Mouse (Mus musculus) lung, embryonic 15.5 days (tissue): Measurements from ENCODE around the gene Vamp5. TPM values are rescaled to one million over a fixed set of nuclear protein-coding genes. Genes with fewer than 3 reads are reported as not detected.
A peak's percentile ranks its signal among the peaks of the same experiment; 100 is the strongest.

Source experiments
- ATAC-seq: fragments of 200-750 bp; cut with Nextera tagmentation; 2 replicates; pipeline ENCODE4 v1.8.0; 2017; ENCODE audit warnings: moderate number of reproducible peaks, borderline replicate concordance; ENCODE audit not compliant: low FRiP score, low TSS enrichment; ENCODE audit errors: extremely low read depth
- H3K27ac ChIP-seq: fragments of 300-500 bp; sonication (generic); 2 replicates; pipeline ENCODE4 v1.5.1; 2015; ENCODE audit warnings: moderate library complexity, mild to moderate bottlenecking, inconsistent platforms
- H3K27me3 ChIP-seq: fragments of 300-500 bp; sonication (generic); 2 replicates; pipeline ENCODE4 v1.6.1; 2015; ENCODE audit warnings: inconsistent platforms
- H3K36me3 ChIP-seq: fragments of 300-500 bp; sonication (generic); 2 replicates; pipeline ENCODE4 v1.6.1; 2015; ENCODE audit warnings: inconsistent platforms
- H3K4me1 ChIP-seq: fragments of 300-500 bp; sonication (generic); 2 replicates; pipeline ENCODE4 v1.6.1; 2015; ENCODE audit warnings: inconsistent platforms
- H3K4me2 ChIP-seq: fragments of 300-500 bp; sonication (generic); 2 replicates; pipeline ENCODE4 v1.6.1; 2015; ENCODE audit warnings: inconsistent platforms, mild to moderate bottlenecking, moderate library complexity
- H3K4me3 ChIP-seq: fragments of 300-500 bp; sonication (generic); 2 replicates; pipeline ENCODE4 v1.5.1; 2015; ENCODE audit warnings: mild to moderate bottlenecking, inconsistent platforms
- H3K9ac ChIP-seq: fragments of 300-500 bp; sonication (generic); 2 replicates; pipeline ENCODE4 v1.6.1; 2015; ENCODE audit warnings: inconsistent platforms
- H3K9me3 ChIP-seq: fragments of 300-500 bp; sonication (generic); 2 replicates; pipeline ENCODE4 v1.6.1; 2016; ENCODE audit warnings: inconsistent platforms
- WGBS: fragments of 180-500 bp; shearing (Covaris S2); methylation state at CpG from one replicate; pipeline ENCODE4 v1.1.7; 2015; 5-methylcytosine and 5-hydroxymethylcytosine counted together
- polyA plus RNA-seq: library from polyadenylated mRNA; unstranded; fragments of >200 nt; fragmentation: Nextera tagmentation; extraction: Ambion mirVana; gene quantifications from 2 replicates; pipeline ENCODE4 v1.2.1, GENCODE M21; 2015

The Vamp5 gene
- polyA plus RNA-seq, 1 experiment from 2014 or later: 34.5 TPM

GRCm38 (mm10) chr6:72410003-72410402 lies 29.7 kb upstream of the Vamp5 start:
- no peak overlapping the region for H3K4me3 ChIP-seq
- WGBS: 26% methylated on average over 1 of the region's 1 CpGs
- peaks cover 9% of the 10 kb centered on the region for H3K4me1 ChIP-seq
- no peaks in the 10 kb centered on the region for H3K36me3 ChIP-seq
- H3K4me2 ChIP-seq: no peak overlapping the region
- no peak overlapping the region for H3K9ac ChIP-seq
- H3K27me3 ChIP-seq: no peaks in the 10 kb centered on the region
- no peaks in the 10 kb centered on the region for H3K9me3 ChIP-seq
- ATAC-seq: no peak
- no peak overlapping the region for H3K27ac ChIP-seq

GRCm38 (mm10) chr6:72409567-72409966 lies 29.3 kb upstream of the Vamp5 start:
- ATAC-seq: no peak
- no peak overlapping the region for H3K9ac ChIP-seq
- WGBS: 17% methylated on average over 3 of the region's 3 CpGs
- no peaks in the 10 kb centered on the region for H3K9me3 ChIP-seq
- no peak overlapping the region for H3K4me3 ChIP-seq
- no peaks in the 10 kb centered on the region for H3K36me3 ChIP-seq
- H3K4me1 ChIP-seq: peaks cover 6% of the 10 kb centered on the region
- no peaks in the 10 kb centered on the region for H3K27me3 ChIP-seq
- H3K4me2 ChIP-seq: no peak overlapping the region
- no peak overlapping the region for H3K27ac ChIP-seq

DNA sequence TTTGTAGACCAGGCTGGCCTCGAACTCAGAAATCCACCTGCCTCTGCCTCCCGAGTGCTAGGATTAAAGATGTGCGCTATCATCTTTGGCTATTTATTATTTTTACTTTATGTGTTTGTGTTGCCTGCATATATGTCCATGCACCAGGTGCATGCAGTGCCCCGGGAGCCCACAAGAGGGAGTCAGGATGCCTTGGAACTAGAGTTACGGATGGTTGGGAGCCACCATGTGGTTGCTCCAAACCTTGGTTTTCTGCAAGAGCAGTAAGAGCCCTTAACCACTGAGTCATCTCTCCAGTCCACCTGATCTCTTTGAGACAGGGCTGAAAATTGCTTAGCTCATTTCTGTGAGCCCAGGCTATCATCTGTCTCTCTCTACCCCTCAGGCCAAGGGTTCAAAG lies 26.9 kb upstream of the Vamp5 start:
- no peak overlapping the region for H3K9ac ChIP-seq
- H3K4me3 ChIP-seq: no peak overlapping the region
- peak; percentile 64; the same call in 1 of the 2 replicates for ATAC-seq
- H3K36me3 ChIP-seq: no peaks in the 10 kb centered on the region
- no peak overlapping the region for H3K4me2 ChIP-seq
- no peaks in the 10 kb centered on the region for H3K9me3 ChIP-seq
- H3K4me1 ChIP-seq: no peaks in the 10 kb centered on the region
- no peaks in the 10 kb centered on the region for H3K27me3 ChIP-seq
- H3K27ac ChIP-seq: no peak overlapping the region
- 4% methylated on average over 5 of the region's 5 CpGs for WGBS

DNA sequence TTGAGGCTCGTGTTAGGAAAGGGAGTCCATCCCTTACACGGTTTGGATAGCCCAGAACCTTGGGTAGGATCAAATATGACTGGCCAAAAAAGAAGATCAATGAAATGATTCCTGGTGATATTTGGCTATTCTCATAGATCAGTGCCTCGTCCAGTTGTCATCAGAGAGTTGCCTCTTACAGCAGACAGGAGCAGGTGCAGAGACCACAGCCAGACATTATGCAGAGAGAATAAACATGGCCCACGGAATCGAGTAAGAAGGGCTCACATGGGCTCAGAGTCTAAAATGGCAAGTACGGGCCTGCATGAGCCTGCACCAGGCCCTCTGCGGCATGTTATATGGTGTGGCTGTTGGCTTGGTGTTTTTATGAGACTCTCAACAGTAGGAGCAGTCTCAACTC lies 25.1 kb upstream of the Vamp5 start:
- Histone ChIP-seq H3K36me3 (no peaks in the 10 kb centered on the region), H3K9me3 (no peaks in the 10 kb centered on the region), H3K4me2 (no peak overlapping the region), H3K4me3 (no peak overlapping the region), H3K9ac (no peak overlapping the region), H3K4me1 (no peaks in the 10 kb centered on the region), H3K27me3 (no peaks in the 10 kb centered on the region), H3K27ac (no peak overlapping the region)
- 73% methylated on average over 7 of the region's 7 CpGs for WGBS
- ATAC-seq: no peak

DNA sequence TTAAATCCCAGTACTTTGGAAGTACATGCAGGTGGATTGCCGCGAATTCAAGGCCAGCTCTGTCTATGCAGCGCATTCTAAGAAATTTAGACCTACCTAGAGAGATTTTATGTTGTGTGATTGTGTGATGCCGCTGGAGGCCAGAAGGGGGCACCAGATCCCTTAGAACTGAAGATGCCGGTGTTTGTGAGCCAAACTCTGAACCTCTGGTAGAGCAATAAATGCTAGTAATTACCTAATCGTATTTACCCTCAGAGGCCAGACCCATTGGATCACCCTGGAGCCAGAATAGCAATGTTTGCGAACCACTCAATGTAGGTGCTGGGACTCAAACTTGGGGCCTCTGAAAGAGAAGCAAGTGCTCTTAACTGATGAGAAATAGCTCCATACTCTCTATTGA lies 21.6 kb upstream of the Vamp5 start:
- Histone ChIP-seq H3K36me3 (no peaks in the 10 kb centered on the region), H3K4me1 (no peaks in the 10 kb centered on the region), H3K4me3 (no peak overlapping the region), H3K9ac (no peak overlapping the region), H3K27me3 (no peaks in the 10 kb centered on the region), H3K9me3 (no peaks in the 10 kb centered on the region), H3K27ac (no peak overlapping the region), H3K4me2 (no peak overlapping the region)
- no peak for ATAC-seq
- WGBS: 23% methylated on average over 7 of the region's 7 CpGs

- no peak overlapping the region for H3K27ac ChIP-seq
- H3K4me1 ChIP-seq: no peaks in the 10 kb centered on the region
- no peak overlapping the region for H3K4me2 ChIP-seq
- no peak overlapping the region for H3K9ac ChIP-seq
- no peak for ATAC-seq
- H3K9me3 ChIP-seq: no peaks in the 10 kb centered on the region
- H3K36me3 ChIP-seq: no peaks in the 10 kb centered on the region
- H3K27me3 ChIP-seq: no peaks in the 10 kb centered on the region
- 35% methylated on average over 2 of the region's 2 CpGs for WGBS
- no peak overlapping the region for H3K4me3 ChIP-seq
These were observed 19.7 kb upstream of the Vamp5 start for GRCm38 (mm10) chr6:72399967-72400366.

- 54% methylated on average over 10 of the region's 10 CpGs for WGBS
These were observed 16.6 kb upstream of the Vamp5 start for GRCm38 (mm10) chr6:72396837-72397251.

GRCm38 (mm10) chr6:72392341-72392740 lies 12.1 kb upstream of the Vamp5 start:
- WGBS: 95% methylated on average over 5 of the region's 5 CpGs
- Histone ChIP-seq H3K27ac (0 out of 2 replicates have a peak overlapping the region, but pooled peaks have one; percentile 4), H3K27me3 (no peaks in the 10 kb centered on the region), H3K9me3 (no peaks in the 10 kb centered on the region), H3K4me1 (peaks cover 34% of the 10 kb centered on the region), H3K9ac (no peak overlapping the region), H3K4me3 (no peak overlapping the region), H3K4me2 (no peak overlapping the region), H3K36me3 (peaks cover 5% of the 10 kb centered on the region; the same call in 1 of the 2 replicates)
- ATAC-seq: no peak

More at GRCm38 (mm10) chr6:72396837-72397251, 16.6 kb upstream of the Vamp5 start:
- no peak overlapping the region for H3K9ac ChIP-seq
- no peaks in the 10 kb centered on the region for H3K36me3 ChIP-seq
- peak; percentile 15; the same call in 1 of the 2 replicates for ATAC-seq
- 0 out of 2 replicates have a peak overlapping the region, but pooled peaks have one; percentile 11 for H3K27ac ChIP-seq
- 0 out of 2 replicates have a peak, but pooled peaks cover 3% of the 10 kb centered on the region for H3K4me1 ChIP-seq
- no peaks in the 10 kb centered on the region for H3K27me3 ChIP-seq
- H3K9me3 ChIP-seq: no peaks in the 10 kb centered on the region
- H3K4me3 ChIP-seq: no peak overlapping the region
- no peak overlapping the region for H3K4me2 ChIP-seq

GRCm38 (mm10) chr6:72390795-72391521 lies 10.7 kb upstream of the Vamp5 start:
- peak; percentile 62 for ATAC-seq
- 9% methylated on average over 12 of the region's 12 CpGs for WGBS
- peaks cover 13% of the 10 kb centered on the region for H3K36me3 ChIP-seq

DNA sequence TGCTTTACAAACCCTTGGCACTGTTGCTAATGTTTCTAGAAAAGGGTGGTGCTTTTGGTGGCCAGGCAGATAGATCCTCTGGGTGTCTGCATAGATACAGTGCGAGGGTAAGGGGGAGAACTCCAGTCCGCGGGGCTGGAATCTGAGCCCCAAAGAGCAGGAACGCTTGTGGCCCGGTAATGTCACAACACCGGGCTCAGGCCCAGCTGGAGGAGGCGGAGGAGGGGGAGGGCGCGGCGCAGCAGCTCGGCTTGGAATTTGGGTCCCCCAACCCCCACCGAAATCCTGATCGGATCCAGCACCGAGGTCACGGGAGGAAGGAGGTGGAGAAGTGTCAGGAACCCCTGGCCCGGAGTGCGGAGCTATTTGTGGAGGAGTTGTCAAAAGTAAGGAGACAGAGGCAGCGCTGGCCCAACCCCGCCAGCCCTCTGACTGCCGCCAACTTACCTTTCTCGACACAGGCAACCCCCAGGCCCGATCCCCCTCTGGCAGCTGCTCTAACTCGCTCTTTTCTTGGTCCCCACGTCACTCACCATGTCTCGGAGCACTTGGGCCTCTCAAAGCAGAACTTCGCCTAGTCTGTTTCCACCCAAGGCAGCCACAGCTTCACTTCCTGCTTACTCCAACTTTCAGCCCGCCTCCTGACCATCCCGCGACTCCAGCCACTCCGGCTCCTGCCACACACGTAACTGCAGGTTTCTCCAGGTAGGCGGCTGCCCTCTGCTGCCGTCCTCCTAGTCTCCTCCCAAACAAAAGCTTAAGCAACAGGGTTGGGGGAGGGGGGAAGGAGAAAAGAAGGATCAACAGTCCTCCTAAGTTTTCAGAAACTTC lies 9.9 kb upstream of the Vamp5 start, which contains the start of gene Vamp8:
Gene Vamp8 (minus strand): TSS at position 763 of the 831 bp plus-strand sequence.
- Histone ChIP-seq H3K27me3 (no peaks in the 10 kb centered on the region), H3K9me3 (no peaks in the 10 kb centered on the region), H3K4me2 (peak within 1 kb of the TSS; percentile 72), H3K9ac (peak within 1 kb of the TSS; percentile 67), H3K4me3 (peak within 1 kb of the TSS; percentile 60), H3K4me1 (peaks cover 34% of the 10 kb centered on the region), H3K27ac (peak within 1 kb of the TSS; percentile 98), H3K36me3 (peaks cover 21% of the 10 kb centered on the region)
- peak; percentile 73 for ATAC-seq
- under 1% methylated on average over 33 of the region's 33 CpGs for WGBS

More at GRCm38 (mm10) chr6:72390795-72391521, 10.7 kb upstream of the Vamp5 start:
- Histone ChIP-seq H3K27me3 (no peaks in the 10 kb centered on the region), H3K9ac (peak overlapping the region; percentile 67), H3K27ac (peak overlapping the region; percentile 98), H3K4me1 (peaks cover 34% of the 10 kb centered on the region), H3K9me3 (no peaks in the 10 kb centered on the region), H3K4me2 (peak overlapping the region; percentile 72), H3K4me3 (peak overlapping the region; percentile 60)

DNA sequence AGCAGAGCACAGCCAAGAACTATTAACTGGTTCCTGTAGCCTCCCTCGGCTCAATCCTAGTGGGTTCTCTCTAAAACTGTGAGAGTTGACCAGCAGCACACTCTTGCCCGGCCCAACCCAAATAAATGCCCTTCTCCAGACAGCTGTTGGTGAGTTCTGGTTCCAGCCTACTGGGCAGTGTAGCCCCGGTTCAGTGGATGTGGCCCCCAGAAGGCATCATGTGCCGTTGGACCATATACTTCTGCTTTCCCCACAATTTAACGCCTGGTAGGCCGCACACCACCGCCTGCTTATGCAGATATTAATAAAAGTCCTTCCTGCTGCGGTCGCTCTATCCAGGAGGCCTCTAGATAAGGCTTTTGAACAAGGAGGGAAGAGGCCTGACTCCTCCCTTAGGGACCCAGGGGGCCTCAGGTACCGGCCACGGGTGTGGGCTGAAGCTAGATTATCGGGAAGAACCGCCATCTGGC lies 9.2 kb upstream of the Vamp5 start:
- peak overlapping the region; percentile 98 for H3K27ac ChIP-seq
- no peaks in the 10 kb centered on the region for H3K27me3 ChIP-seq
- peak overlapping the region; percentile 72 for H3K4me2 ChIP-seq
- no peaks in the 10 kb centered on the region for H3K9me3 ChIP-seq
- peaks cover 26% of the 10 kb centered on the region for H3K36me3 ChIP-seq
- peak overlapping the region; percentile 60 for H3K4me3 ChIP-seq
- H3K9ac ChIP-seq: peak overlapping the region; percentile 67
- WGBS: 7% methylated on average over 13 of the region's 13 CpGs
- ATAC-seq: peak; percentile 56; the same call in 1 of the 2 replicates
- H3K4me1 ChIP-seq: peaks cover 34% of the 10 kb centered on the region
